ENCODE assay signal across 10 mouse cellular contexts in genomic region chr7:102106700-102107141, GRCm38 (mm10). TPM values are rescaled to one million over a fixed set of nuclear protein-coding genes. Genes with fewer than 3 reads are reported as not detected.
DNase-seq lines count a peak whose midpoint lies in the region; ATAC-seq lines count a peak whose summit lies in the region.
"Had no signal": no experiment of that assay in that cellular context is flagged by ENCODE, and none has a peak within 500 bp of the region (broad histone marks: within the 10 kb centered on the region; RNA-seq: fewer than 3 reads in every experiment).

No protein-coding gene starts in this region.

- H3K27ac ChIP-seq in heart, embryonic 16.5 days (ENCODE audit: low read length), result no peak overlapping the region
- no peak overlapping the region for H3K27ac ChIP-seq in liver, embryonic 16.5 days (ENCODE audit: low read length)

- peak overlapping the region; percentile 44 for H3K4me3 ChIP-seq in heart, embryonic 16.5 days (ENCODE audit: low read length)
- peak overlapping the region; percentile 22 for H3K4me3 ChIP-seq in liver, embryonic 16.5 days (ENCODE audit: low read depth, low read length)

- H3K4me1 ChIP-seq in heart, embryonic 16.5 days (ENCODE audit: control insufficient read depth, insufficient read depth, low read length), result peaks cover 5% of the 10 kb centered on the region; the same call in 1 of the 2 replicates
- H3K4me1 ChIP-seq in liver, embryonic 16.5 days (ENCODE audit: control insufficient read depth, low read depth, low read length), result peaks cover 8% of the 10 kb centered on the region

- H3K9me3 ChIP-seq in heart, embryonic 16.5 days (replicated peaks; ENCODE audit: control insufficient read depth, low read length), result no peaks in the 10 kb centered on the region
- H3K9me3 ChIP-seq in liver, embryonic 16.5 days (replicated peaks; ENCODE audit: control insufficient read depth, low read length), result no peaks in the 10 kb centered on the region

- 9% methylated on average over 23 of the region's 23 CpGs for WGBS in heart, embryonic 16.5 days
- WGBS in liver, embryonic 16.5 days (ENCODE audit: insufficient replicate concordance), result 21% methylated on average over 23 of the region's 23 CpGs

- peak; percentile 45 to 61 for DNase-seq in heart, adult 18-20 months
- no peak for DNase-seq in heart, postnatal 25 days (ENCODE audit: low spot score)
- peak; percentile 34 for DNase-seq in testis, postnatal 14 days (ENCODE audit: low spot score)
- no peak for DNase-seq in ovary, adult 18-20 months (ENCODE audit: low spot score)
- DNase-seq in adrenal gland, postnatal 4 days (ENCODE audit: low spot score in 2 of 2), result no peak

- no peaks in the 10 kb centered on the region for H3K27me3 ChIP-seq in heart, embryonic 16.5 days (ENCODE audit: control insufficient read depth, insufficient read depth, low read length)
- no peaks in the 10 kb centered on the region for H3K27me3 ChIP-seq in liver, embryonic 16.5 days (ENCODE audit: control insufficient read depth, insufficient read depth, low read depth, low read length)
- H3K27me3 ChIP-seq: Patski had no signal

- peak overlapping the region; percentile 70 for H3K9ac ChIP-seq in heart, embryonic 16.5 days (ENCODE audit: low read length)
- H3K9ac ChIP-seq in liver, embryonic 16.5 days (ENCODE audit: low read depth, low read length), result peak overlapping the region; percentile 18; the same call in 1 of the 2 replicates

- peak; percentile 55 for ATAC-seq in common myeloid progenitor, adult 5-6 weeks (replicated peaks; ENCODE audit: low read depth, poor library complexity, severe bottlenecking)
- ATAC-seq in heart, embryonic 16.5 days (replicated peaks; ENCODE audit: extremely low read depth, insufficient read depth, low FRiP score), result peak; percentile 43
- ATAC-seq in liver, embryonic 16.5 days (ENCODE audit: low read depth), result no peak
- ATAC-seq: Patski had no signal

- no peaks in the 10 kb centered on the region for H3K36me3 ChIP-seq in heart, embryonic 16.5 days (ENCODE audit: control insufficient read depth, insufficient read depth)
- no peaks in the 10 kb centered on the region for H3K36me3 ChIP-seq in liver, embryonic 16.5 days (ENCODE audit: control insufficient read depth, insufficient read depth)

- peak overlapping the region; percentile 70 for H3K4me2 ChIP-seq in heart, embryonic 16.5 days (ENCODE audit: low read depth, low read length)
- peak overlapping the region; percentile 48 for H3K4me2 ChIP-seq in liver, embryonic 16.5 days (ENCODE audit: low read depth, low read length)

- intact Hi-C loops in heart, postnatal 25 days (cut with DNase I), result no loop called here

RNA-seq across cellular contexts. Expression of gene Art5, which starts 2.6 kb away (rescaled TPM):
- 10 to 100 TPM; 15.2 to 22.8 TPM for total RNA-seq in heart, adult 18-20 months (2021)
- total RNA-seq in heart, postnatal 25 days (2021), result 10 to 100 TPM; 10.5 to 14.3 TPM
- 0.14 TPM in 1 of 2 replicates, not detected in the other for total RNA-seq in common myeloid progenitor, adult 5-6 weeks (2017)
- polyA plus RNA-seq in heart, embryonic 16.5 days (2015; fragmentation: Nextera tagmentation; extraction: Ambion mirVana), result 1.4 and 1.9 TPM in 2 replicates
- polyA plus RNA-seq in liver, embryonic 16.5 days (2015; fragmentation: Nextera tagmentation; extraction: Ambion mirVana), result 0.22 and 0.23 TPM in 2 replicates
- total RNA-seq in adrenal gland, postnatal 4 days (2021), result under 1 TPM; 0.45 to 0.93 TPM
- polyA plus RNA-seq: Patski had no signal

RNA-seq across cellular contexts. Expression of gene Art1, which starts 5.2 kb away (rescaled TPM):
- 100 to 1,000 TPM; 268 to 300 TPM for total RNA-seq in heart, adult 18-20 months (2021)
- 100 to 1,000 TPM; 203 to 252 TPM for total RNA-seq in heart, postnatal 25 days (2021)
- 0.15 TPM in 1 of 2 replicates, not detected in the other for total RNA-seq in common myeloid progenitor, adult 5-6 weeks (2017)
- polyA plus RNA-seq in heart, embryonic 16.5 days (2015; fragmentation: Nextera tagmentation; extraction: Ambion mirVana), result 3.1 and 5.0 TPM in 2 replicates
- polyA plus RNA-seq in liver, embryonic 16.5 days (2015; fragmentation: Nextera tagmentation; extraction: Ambion mirVana), result 0.79 and 0.93 TPM in 2 replicates
- total RNA-seq in adrenal gland, postnatal 4 days (2021), result 1 to 10 TPM; 2.0 to 7.7 TPM
- polyA plus RNA-seq: Patski had no signal

RNA-seq across cellular contexts. Expression of gene Chrna10, which starts 9.9 kb away (rescaled TPM):
- total RNA-seq in heart, adult 18-20 months (2021), result not detected
- total RNA-seq in heart, postnatal 25 days (2021), result not detected
- total RNA-seq in common myeloid progenitor, adult 5-6 weeks (2017), result 0.50 TPM in 1 of 2 replicates, not detected in the other
- polyA plus RNA-seq in heart, embryonic 16.5 days (2015; fragmentation: Nextera tagmentation; extraction: Ambion mirVana), result 0.24 TPM in 1 of 2 replicates, not detected in the other
- not detected in 2 replicates for polyA plus RNA-seq in liver, embryonic 16.5 days (2015; fragmentation: Nextera tagmentation; extraction: Ambion mirVana)
- total RNA-seq in adrenal gland, postnatal 4 days (2021), result not detected
- polyA plus RNA-seq: Patski had no signal

RNA-seq across cellular contexts. Expression of gene Trpc2, which starts 23.8 kb away (rescaled TPM):
- under 1 TPM; 0.15 to 0.90 TPM for total RNA-seq in heart, adult 18-20 months (2021)
- total RNA-seq in heart, postnatal 25 days (2021), result under 1 TPM; 0.11 to 0.47 TPM
- total RNA-seq in common myeloid progenitor, adult 5-6 weeks (2017), result 0.69 and 1.3 TPM in 2 replicates
- polyA plus RNA-seq in heart, embryonic 16.5 days (2015; fragmentation: Nextera tagmentation; extraction: Ambion mirVana), result 0.12 and 0.17 TPM in 2 replicates
- polyA plus RNA-seq in liver, embryonic 16.5 days (2015; fragmentation: Nextera tagmentation; extraction: Ambion mirVana), result 0.07 TPM in 1 of 2 replicates, not detected in the other
- under 1 TPM; 0.17 to 0.28 TPM for total RNA-seq in adrenal gland, postnatal 4 days (2021)
- polyA plus RNA-seq: large intestine, adult 2 months; Patski had no signal

RNA-seq across cellular contexts. Expression of gene Xntrpc, which starts 41.2 kb away (rescaled TPM):
- total RNA-seq in heart, adult 18-20 months (2021), result under 1 TPM; 0.44 to 0.74 TPM
- under 1 TPM; 0.91 to 0.92 TPM for total RNA-seq in heart, postnatal 25 days (2021)
- 0.68 and 0.69 TPM in 2 replicates for total RNA-seq in common myeloid progenitor, adult 5-6 weeks (2017)
- polyA plus RNA-seq in heart, embryonic 16.5 days (2015; fragmentation: Nextera tagmentation; extraction: Ambion mirVana), result 0.80 and 0.95 TPM in 2 replicates
- polyA plus RNA-seq in liver, embryonic 16.5 days (2015; fragmentation: Nextera tagmentation; extraction: Ambion mirVana), result 0.33 and 0.37 TPM in 2 replicates
- total RNA-seq in adrenal gland, postnatal 4 days (2021), result 1 to 10 TPM; 2.1 to 2.4 TPM

Comparison
In these comparisons a context has a peak if more than half of its experiments do, and no peak if none do; other contexts are left out.
1. DNase-seq: peak in heart, adult 18-20 months (2 of 2) and testis, postnatal 14 days (single experiment); none in heart, postnatal 25 days (single experiment), ovary, adult 18-20 months (single experiment) and adrenal gland, postnatal 4 days (0 of 2).
2. RNA of gene Art5, which starts 2.6 kb away (total RNA-seq): 15.2 to 22.8 TPM in heart, adult 18-20 months and 10.5 to 14.3 TPM in heart, postnatal 25 days; 0.45 to 0.93 TPM in adrenal gland, postnatal 4 days and 0.14 TPM in common myeloid progenitor, adult 5-6 weeks; every median in the first group is over 4 times any median in the second.
3. RNA of gene Art1, which starts 5.2 kb away (total RNA-seq): 268 to 300 TPM in heart, adult 18-20 months and 203 to 252 TPM in heart, postnatal 25 days; 2.0 to 7.7 TPM in adrenal gland, postnatal 4 days and 0.15 TPM in common myeloid progenitor, adult 5-6 weeks; every median in the first group is over 10 times any median in the second.